In genomic region chr15:83846592-83846991, GRCm38 (mm10) we compare ENCODE assay signal across 17 mouse cellular contexts.
DNase-seq lines count a peak whose midpoint lies in the region; ATAC-seq and TF ChIP-seq lines count a peak whose summit lies in the region.
"Had no signal": no experiment of that assay in that cellular context is flagged by ENCODE, and none has a peak within 500 bp of the region (broad histone marks: within the 10 kb centered on the region; RNA-seq: fewer than 3 reads in every experiment).

No protein-coding gene starts in this region.

- TF ChIP-seq POLR2A in brain, embryonic 14.5 days (IDR thresholded peaks at IDR 0.05; ENCODE audit: borderline replicate concordance, extremely low read depth, insufficient read depth, insufficient read length, poor library complexity, severe bottlenecking): no peak

- DNase-seq in hindbrain, embryonic 10.5 days (ENCODE audit: low spot score): peak; percentile 41
- DNase-seq in brain, embryonic 14.5 days (ENCODE audit: low read depth): peak; percentile 53
- no peak for DNase-seq in forebrain, embryonic 11.5 days (ENCODE audit: low spot score)
- no peak for DNase-seq in kidney, adult 8-10 months
- no peak for DNase-seq in B cell, adult 2 months
- DNase-seq: adrenal gland, postnatal 25 days; cerebellum, adult 8-10 months; kidney, adult 2 months; kidney, postnatal 36 days; left cerebral cortex, postnatal 4 days; lung, adult 2 months; thymus, adult 18-20 months had no signal

- H3K27ac ChIP-seq in hindbrain, embryonic 10.5 days: peak overlapping the region; percentile 72
- H3K27ac ChIP-seq in hindbrain, embryonic 16.5 days (ENCODE audit: low read depth, low read length): no peak overlapping the region
- H3K27ac ChIP-seq in forebrain, embryonic 11.5 days (ENCODE audit: low read depth, low read length): no peak overlapping the region
- H3K27ac ChIP-seq in midbrain, embryonic 13.5 days: no peak overlapping the region
- H3K27ac ChIP-seq: neural tube, embryonic 13.5 days had no signal

- H3K9ac ChIP-seq in hindbrain, embryonic 16.5 days (ENCODE audit: low read depth, low read length): no peak overlapping the region
- no peak overlapping the region for H3K9ac ChIP-seq in forebrain, embryonic 11.5 days (ENCODE audit: low read length)
- H3K9ac ChIP-seq in midbrain, embryonic 13.5 days (replicated peaks): no peak overlapping the region
- H3K9ac ChIP-seq: heart, embryonic 12.5 days; neural tube, embryonic 13.5 days had no signal

- H3K4me2 ChIP-seq in hindbrain, embryonic 16.5 days (ENCODE audit: low read length): no peak overlapping the region
- no peak overlapping the region for H3K4me2 ChIP-seq in forebrain, embryonic 11.5 days (ENCODE audit: low read depth, low read length, severe bottlenecking)
- H3K4me2 ChIP-seq in midbrain, embryonic 13.5 days (replicated peaks): no peak overlapping the region
- H3K4me2 ChIP-seq: heart, embryonic 12.5 days; neural tube, embryonic 13.5 days had no signal

- H3K27me3 ChIP-seq in hindbrain, embryonic 10.5 days (ENCODE audit: insufficient read depth, poor library complexity, severe bottlenecking): peaks cover 22% of the 10 kb centered on the region
- no peaks in the 10 kb centered on the region for H3K27me3 ChIP-seq in hindbrain, embryonic 16.5 days (replicated peaks; ENCODE audit: control insufficient read depth, insufficient read depth, low read length)
- H3K27me3 ChIP-seq in forebrain, embryonic 11.5 days (ENCODE audit: control insufficient read depth, insufficient read depth, low read length): 0 out of 2 replicates have a peak, but pooled peaks cover 2% of the 10 kb centered on the region
- peaks cover 15% of the 10 kb centered on the region; the same call in 1 of the 2 replicates for H3K27me3 ChIP-seq in midbrain, embryonic 13.5 days

- 35% methylated on average over 8 of the region's 8 CpGs for WGBS in hindbrain, embryonic 10.5 days
- 35% methylated on average over 8 of the region's 8 CpGs for WGBS in hindbrain, embryonic 16.5 days
- 33% methylated on average over 8 of the region's 8 CpGs for WGBS in forebrain, embryonic 11.5 days
- WGBS in midbrain, embryonic 13.5 days: 29% methylated on average over 8 of the region's 8 CpGs

- no peak for TF ChIP-seq CTCF in brain, embryonic 14.5 days (IDR thresholded peaks at IDR 0.05; ENCODE audit: borderline replicate concordance, extremely low read depth, insufficient read depth, insufficient read length)

- H3K36me3 ChIP-seq in hindbrain, embryonic 10.5 days: no peaks in the 10 kb centered on the region
- no peaks in the 10 kb centered on the region for H3K36me3 ChIP-seq in hindbrain, embryonic 16.5 days (ENCODE audit: control insufficient read depth, insufficient read depth, low read length)
- H3K36me3 ChIP-seq in forebrain, embryonic 11.5 days (ENCODE audit: control insufficient read depth, insufficient read depth, low read length): no peaks in the 10 kb centered on the region
- H3K36me3 ChIP-seq in midbrain, embryonic 13.5 days: no peaks in the 10 kb centered on the region
- H3K36me3 ChIP-seq: heart, embryonic 12.5 days; neural tube, embryonic 13.5 days had no signal

- no peaks in the 10 kb centered on the region for H3K9me3 ChIP-seq in hindbrain, embryonic 10.5 days
- H3K9me3 ChIP-seq in hindbrain, embryonic 16.5 days (ENCODE audit: control insufficient read depth, low read length): no peaks in the 10 kb centered on the region
- H3K9me3 ChIP-seq in forebrain, embryonic 11.5 days (ENCODE audit: control insufficient read depth, low read length): no peaks in the 10 kb centered on the region
- no peaks in the 10 kb centered on the region for H3K9me3 ChIP-seq in midbrain, embryonic 13.5 days
- H3K9me3 ChIP-seq: heart, embryonic 12.5 days; neural tube, embryonic 13.5 days had no signal

- H3K4me3 ChIP-seq in hindbrain, embryonic 10.5 days: 0 out of 2 replicates have a peak overlapping the region, but pooled peaks have one; percentile 9
- H3K4me3 ChIP-seq in hindbrain, embryonic 16.5 days (ENCODE audit: low read length): no peak overlapping the region
- H3K4me3 ChIP-seq in forebrain, embryonic 11.5 days (ENCODE audit: low read depth, low read length): no peak overlapping the region
- no peak overlapping the region for H3K4me3 ChIP-seq in midbrain, embryonic 13.5 days (replicated peaks)
- H3K4me3 ChIP-seq: heart, embryonic 12.5 days; neural tube, embryonic 13.5 days had no signal

- peaks cover 61% of the 10 kb centered on the region for H3K4me1 ChIP-seq in hindbrain, embryonic 10.5 days (replicated peaks)
- H3K4me1 ChIP-seq in hindbrain, embryonic 16.5 days (ENCODE audit: control insufficient read depth, insufficient read depth, low read depth, low read length): peaks cover 44% of the 10 kb centered on the region
- peaks cover 18% of the 10 kb centered on the region for H3K4me1 ChIP-seq in forebrain, embryonic 11.5 days (replicated peaks; ENCODE audit: control insufficient read depth, insufficient read depth, low read length)
- peaks cover 57% of the 10 kb centered on the region for H3K4me1 ChIP-seq in midbrain, embryonic 13.5 days (replicated peaks)

- no peak for ATAC-seq in hindbrain, embryonic 16.5 days
- peak; percentile 51; the same call in 1 of the 2 replicates for ATAC-seq in forebrain, embryonic 11.5 days (replicated peaks; ENCODE audit: low FRiP score)
- peak; percentile 32; the same call in 1 of the 2 replicates for ATAC-seq in midbrain, embryonic 13.5 days
- ATAC-seq in inflammation-experienced regulatory T-cells, adult 6 months: no peak

Comparison
In these comparisons a context has a peak if more than half of its experiments do, and no peak if none do; other contexts are left out.
1. DNase-seq: peak in hindbrain, embryonic 10.5 days (single experiment) and brain, embryonic 14.5 days (single experiment); none in forebrain, embryonic 11.5 days (single experiment), kidney, adult 8-10 months (0 of 2) and B cell, adult 2 months (0 of 2).
2. ATAC-seq: peak in forebrain, embryonic 11.5 days (single experiment) and midbrain, embryonic 13.5 days (single experiment); none in hindbrain, embryonic 16.5 days (single experiment) and inflammation-experienced regulatory T-cells, adult 6 months (single experiment).